Mouse (Mus musculus): ENCODE data around the gene Cmtm7. TPM values are rescaled to one million over a fixed set of nuclear protein-coding genes. Genes with fewer than 3 reads are reported as not detected.
"Not testable (repeated sequence)": the region's sequence is repeated elsewhere in the genome, so short reads cannot be mapped to it uniquely, and the experiment has no call there.

Gene Cmtm7
- polyA plus RNA-seq, 1 experiment, result 781 TPM

DNA sequence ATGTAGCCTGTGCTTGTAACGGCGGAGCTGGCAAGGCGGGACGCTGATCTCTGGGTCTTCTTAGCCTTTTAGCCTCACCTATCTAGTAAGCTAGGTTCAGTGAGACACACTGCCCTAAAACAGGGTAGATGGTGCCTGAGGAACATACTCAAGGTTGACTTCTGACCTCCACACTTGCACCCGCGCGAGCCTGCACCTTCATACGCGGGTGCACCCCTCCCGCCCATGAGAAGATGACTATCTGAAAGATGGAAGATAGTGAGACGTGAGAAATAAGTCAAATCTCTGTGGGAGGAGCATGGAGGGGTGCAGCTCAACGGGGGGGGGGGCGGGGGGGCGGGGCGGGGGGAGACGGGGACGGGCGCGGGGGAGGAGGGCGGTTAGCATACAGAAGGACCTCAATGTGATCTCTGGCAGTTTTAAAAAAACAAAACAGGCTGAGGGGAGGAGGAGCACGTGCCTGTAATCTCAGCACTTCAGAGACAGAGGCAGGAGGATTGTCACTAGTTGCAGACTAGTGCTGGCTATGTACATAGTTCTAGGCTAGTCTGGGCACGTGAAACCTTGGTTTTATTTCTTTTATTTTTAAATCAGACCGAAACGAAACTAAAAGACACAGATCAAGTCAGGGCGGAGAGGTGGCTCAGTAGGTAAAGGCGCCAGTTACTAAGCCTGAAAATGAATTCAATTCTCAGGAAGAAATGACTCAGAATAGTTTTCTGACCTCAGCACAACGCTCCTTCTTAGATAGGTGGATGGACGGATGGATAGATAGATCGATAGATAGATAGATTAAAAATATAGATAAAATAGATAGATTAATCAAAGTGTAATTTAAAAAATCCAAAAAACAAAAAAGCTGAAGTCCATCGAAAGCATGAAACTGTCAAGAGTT lies 51.5 kb downstream of the Cmtm7 start:
- H3K4me3 ChIP-seq (ENCODE audit: control insufficient read depth, insufficient read depth, low read length), result peak overlapping the region; percentile 87
- WGBS, result 15% methylated on average over 28 of the region's 30 CpGs
- peaks cover 13% of the 10 kb centered on the region for H3K4me1 ChIP-seq (replicated peaks; ENCODE audit: control insufficient read depth, insufficient read depth, low read length)
- peak; percentile 35 for DNase-seq
- H3K36me3 ChIP-seq (ENCODE audit: control insufficient read depth, insufficient read depth, low read length), result no peaks in the 10 kb centered on the region
- H3K27ac ChIP-seq (ENCODE audit: control insufficient read depth, insufficient read depth, low read length), result peak overlapping the region; percentile 40
- TF ChIP-seq CTCF (IDR thresholded peaks at IDR 0.05; ENCODE audit: borderline replicate concordance, control insufficient read depth, extremely low read depth, insufficient read depth, low read length, poor library complexity) (no peak), POLR2A (IDR thresholded peaks at IDR 0.05; ENCODE audit: control insufficient read depth, extremely low read depth, insufficient read depth, low read length, poor library complexity) (no peak)
- no peaks in the 10 kb centered on the region for H3K27me3 ChIP-seq (ENCODE audit: control insufficient read depth, insufficient read depth, low read length)

DNA sequence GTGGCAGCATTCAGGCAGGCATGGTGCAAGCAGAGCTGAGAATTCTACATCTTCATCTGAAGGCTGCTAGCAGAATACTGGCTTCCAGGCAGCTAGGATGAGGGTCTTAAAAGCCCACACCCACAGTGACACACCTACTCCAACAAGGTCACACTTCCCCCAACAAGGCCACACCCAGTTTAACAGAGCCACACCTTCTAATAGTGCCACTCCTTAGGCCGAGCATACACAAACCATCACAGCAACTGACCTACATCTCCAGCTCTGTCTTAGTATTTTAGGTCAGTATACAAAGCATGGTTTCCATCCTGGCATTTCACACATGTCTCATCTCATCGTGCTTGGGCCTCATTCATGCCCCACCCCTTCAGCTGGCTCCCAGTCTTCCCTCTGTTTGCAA lies 53.2 kb downstream of the Cmtm7 start:
- H3K4me3 ChIP-seq (ENCODE audit: control insufficient read depth, insufficient read depth, low read length); H3K4me1 ChIP-seq (replicated peaks; ENCODE audit: control insufficient read depth, insufficient read depth, low read length); H3K36me3 ChIP-seq (ENCODE audit: control insufficient read depth, insufficient read depth, low read length); DNase-seq; H3K27ac ChIP-seq (ENCODE audit: control insufficient read depth, insufficient read depth, low read length); H3K27me3 ChIP-seq (ENCODE audit: control insufficient read depth, insufficient read depth, low read length): not testable (repeated sequence)
- WGBS, result 85% methylated on average over 2 of the region's 2 CpGs

DNA sequence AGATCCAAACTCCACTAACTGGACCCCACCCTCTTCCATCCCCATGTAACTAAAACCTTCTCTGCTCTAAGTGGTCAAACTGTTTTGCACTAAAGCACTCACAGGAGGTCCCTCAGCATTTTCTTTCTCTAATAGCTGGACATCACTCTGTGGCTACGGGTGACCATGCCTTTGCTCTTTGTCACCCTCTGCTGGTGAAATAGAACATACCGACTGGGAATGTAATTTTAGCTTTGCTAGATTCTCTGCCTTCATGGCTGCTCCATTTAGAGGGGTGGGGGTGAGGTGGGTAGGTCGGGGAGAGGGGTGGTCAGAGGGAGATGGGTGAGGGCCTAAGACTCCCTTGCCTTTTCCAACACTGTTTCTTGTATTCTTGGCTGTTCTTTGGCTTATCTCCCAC lies 54.3 kb downstream of the Cmtm7 start:
- Histone ChIP-seq H3K4me3 (ENCODE audit: control insufficient read depth, insufficient read depth, low read length) (no peak overlapping the region), H3K27me3 (ENCODE audit: control insufficient read depth, insufficient read depth, low read length) (no peaks in the 10 kb centered on the region), H3K27ac (ENCODE audit: control insufficient read depth, insufficient read depth, low read length) (no peak overlapping the region), H3K36me3 (ENCODE audit: control insufficient read depth, insufficient read depth, low read length) (peaks cover 20% of the 10 kb centered on the region), H3K4me1 (replicated peaks; ENCODE audit: control insufficient read depth, insufficient read depth, low read length) (peaks cover 7% of the 10 kb centered on the region)
- TF ChIP-seq POLR2A (IDR thresholded peaks at IDR 0.05; ENCODE audit: control insufficient read depth, extremely low read depth, insufficient read depth, low read length, poor library complexity) (no peak), CTCF (IDR thresholded peaks at IDR 0.05; ENCODE audit: borderline replicate concordance, control insufficient read depth, extremely low read depth, insufficient read depth, low read length, poor library complexity) (no peak)
- WGBS, result 2% methylated on average over 3 of the region's 3 CpGs
- no peak for DNase-seq

DNA sequence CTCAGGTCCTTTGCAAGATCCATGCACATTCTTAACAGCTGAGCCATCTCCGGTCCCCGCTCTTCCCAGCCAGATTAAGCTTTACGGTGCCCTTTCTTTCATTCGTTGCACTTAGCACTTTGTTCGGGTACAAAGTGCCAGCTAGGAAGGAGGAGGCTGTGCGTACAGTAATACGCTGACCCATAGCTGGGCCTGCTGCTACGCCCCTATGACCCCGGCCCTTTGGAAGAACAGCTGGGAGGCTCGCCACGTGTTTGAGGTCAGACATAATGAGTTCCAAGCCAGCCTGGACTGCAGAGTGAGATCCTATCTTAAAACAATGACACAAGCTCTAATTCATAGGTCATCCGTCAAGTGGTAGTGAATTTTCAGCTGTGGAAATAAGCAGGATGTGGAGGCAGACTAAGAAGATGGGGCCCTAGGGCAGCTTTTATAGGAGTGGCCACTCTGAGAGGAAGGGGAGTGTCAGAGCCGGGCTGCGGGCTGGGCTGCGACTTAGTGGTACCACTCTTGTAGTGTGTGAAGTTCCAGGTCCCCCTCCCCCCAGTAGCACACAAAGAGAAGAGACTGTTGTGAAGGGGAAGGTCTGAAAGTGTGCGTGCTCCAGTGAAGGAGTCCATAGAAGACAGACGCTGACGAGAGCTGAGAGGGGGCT lies 64.9 kb downstream of the Cmtm7 start:
- H3K4me1 ChIP-seq (replicated peaks; ENCODE audit: control insufficient read depth, insufficient read depth, low read length), result no peaks in the 10 kb centered on the region
- 96% methylated on average over 18 of the region's 18 CpGs for WGBS
- H3K27ac ChIP-seq (ENCODE audit: control insufficient read depth, insufficient read depth, low read length), result no peak overlapping the region
- no peak for DNase-seq
- TF ChIP-seq CTCF (IDR thresholded peaks at IDR 0.05; ENCODE audit: borderline replicate concordance, control insufficient read depth, extremely low read depth, insufficient read depth, low read length, poor library complexity) (no peak), POLR2A (IDR thresholded peaks at IDR 0.05; ENCODE audit: control insufficient read depth, extremely low read depth, insufficient read depth, low read length, poor library complexity) (no peak)
- H3K27me3 ChIP-seq (ENCODE audit: control insufficient read depth, insufficient read depth, low read length), result no peaks in the 10 kb centered on the region
- H3K4me3 ChIP-seq (ENCODE audit: control insufficient read depth, insufficient read depth, low read length), result no peak overlapping the region
- H3K36me3 ChIP-seq (ENCODE audit: control insufficient read depth, insufficient read depth, low read length), result peaks cover 52% of the 10 kb centered on the region

DNA sequence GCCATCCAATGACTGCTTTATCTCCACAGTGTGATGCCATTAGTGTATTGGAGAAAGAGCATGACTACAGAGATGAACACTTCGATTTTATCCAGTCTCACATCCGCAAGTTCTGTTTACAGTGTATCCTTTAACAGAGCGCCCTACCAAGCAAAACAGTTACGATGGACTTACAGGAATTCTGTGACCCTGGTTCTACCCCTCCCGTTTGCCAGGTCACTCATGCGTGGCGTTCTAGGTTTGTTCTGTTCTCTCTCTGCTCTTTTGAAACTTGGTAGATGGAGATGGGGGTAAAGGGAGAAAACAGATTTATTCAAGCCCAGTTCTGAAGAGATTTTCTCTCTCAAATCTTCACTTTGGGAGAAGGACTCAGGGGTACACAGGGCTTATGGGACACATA lies 68.2 kb downstream of the Cmtm7 start:
- TF ChIP-seq CTCF (IDR thresholded peaks at IDR 0.05; ENCODE audit: borderline replicate concordance, control insufficient read depth, extremely low read depth, insufficient read depth, low read length, poor library complexity) (no peak), POLR2A (IDR thresholded peaks at IDR 0.05; ENCODE audit: control insufficient read depth, extremely low read depth, insufficient read depth, low read length, poor library complexity) (no peak)
- Histone ChIP-seq H3K4me3 (ENCODE audit: control insufficient read depth, insufficient read depth, low read length) (no peak overlapping the region), H3K4me1 (replicated peaks; ENCODE audit: control insufficient read depth, insufficient read depth, low read length) (no peaks in the 10 kb centered on the region), H3K27ac (ENCODE audit: control insufficient read depth, insufficient read depth, low read length) (no peak overlapping the region), H3K36me3 (ENCODE audit: control insufficient read depth, insufficient read depth, low read length) (peaks cover 39% of the 10 kb centered on the region), H3K27me3 (ENCODE audit: control insufficient read depth, insufficient read depth, low read length) (no peaks in the 10 kb centered on the region)
- 96% methylated on average over 7 of the region's 7 CpGs for WGBS
- no peak for DNase-seq

DNA sequence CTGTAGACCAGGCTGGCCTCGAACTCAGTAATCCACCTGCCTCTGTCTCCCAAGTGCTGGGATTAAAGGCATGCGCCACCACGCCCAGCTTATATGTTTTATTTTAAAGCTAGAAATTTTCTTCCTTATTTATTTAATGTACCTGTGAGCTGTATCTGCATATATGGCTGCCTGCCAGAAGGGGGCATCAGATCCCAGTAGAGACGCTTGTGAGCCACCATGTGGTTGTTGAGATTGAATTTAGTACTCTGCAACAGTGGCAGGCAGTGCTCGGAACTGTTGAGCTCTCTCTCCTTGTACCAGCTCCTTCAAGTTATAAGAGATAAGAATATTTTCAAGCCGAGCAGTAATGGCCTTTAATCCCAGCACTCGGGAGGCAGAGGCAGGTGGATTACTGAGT lies 71.3 kb downstream of the Cmtm7 start:
- DNase-seq, result peak; percentile 48
- TF ChIP-seq CTCF (IDR thresholded peaks at IDR 0.05; ENCODE audit: borderline replicate concordance, control insufficient read depth, extremely low read depth, insufficient read depth, low read length, poor library complexity) (no peak), POLR2A (IDR thresholded peaks at IDR 0.05; ENCODE audit: control insufficient read depth, extremely low read depth, insufficient read depth, low read length, poor library complexity) (no peak)
- 83% methylated on average over 7 of the region's 7 CpGs for WGBS
- no peaks in the 10 kb centered on the region for H3K27me3 ChIP-seq (ENCODE audit: control insufficient read depth, insufficient read depth, low read length)
- no peak overlapping the region for H3K4me3 ChIP-seq (ENCODE audit: control insufficient read depth, insufficient read depth, low read length)
- H3K4me1 ChIP-seq (replicated peaks; ENCODE audit: control insufficient read depth, insufficient read depth, low read length), result no peaks in the 10 kb centered on the region
- H3K27ac ChIP-seq (ENCODE audit: control insufficient read depth, insufficient read depth, low read length), result no peak overlapping the region
- peaks cover 43% of the 10 kb centered on the region for H3K36me3 ChIP-seq (ENCODE audit: control insufficient read depth, insufficient read depth, low read length)
